Mouse (Mus musculus): Measurements from ENCODE around the gene Lpar2. TPM values are rescaled to one million over a fixed set of nuclear protein-coding genes. Genes with fewer than 3 reads are reported as not detected.

Lpar2 gene
- polyA plus RNA-seq, 1 experiment, result 0.23 TPM

DNA sequence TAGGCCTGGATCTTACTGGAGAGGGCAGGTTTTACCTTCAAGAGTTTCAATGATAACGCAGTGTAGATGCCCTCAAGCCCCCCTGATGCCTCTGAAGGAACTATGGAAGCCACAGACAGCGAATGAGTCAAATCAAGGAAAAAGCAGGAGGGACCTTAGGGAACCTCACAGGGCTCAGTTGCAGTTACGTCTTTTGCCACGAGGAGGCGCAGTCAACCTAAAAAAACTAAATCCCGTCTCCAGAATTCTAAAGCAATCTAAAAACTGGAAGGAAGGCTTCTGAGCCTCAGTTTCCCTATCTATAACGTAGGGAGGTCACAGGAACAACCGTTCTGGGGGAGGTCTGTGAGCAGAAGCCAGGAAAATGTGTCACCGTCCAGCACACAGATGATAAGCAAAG lies 51.9 kb downstream of the Lpar2 start:
- WGBS, result 16% methylated on average over 9 of the region's 9 CpGs
- H3K4me1 ChIP-seq (ENCODE audit: control insufficient read depth, insufficient read depth, low read length), result peaks cover 32% of the 10 kb centered on the region
- peak; percentile 56 to 77 for DNase-seq
- no peaks in the 10 kb centered on the region for H3K27me3 ChIP-seq (ENCODE audit: control insufficient read depth, insufficient read depth, low read length)
- no peak overlapping the region for H3K4me3 ChIP-seq (replicated peaks; ENCODE audit: insufficient read depth, low read depth, low read length)
- TF ChIP-seq CTCF (IDR thresholded peaks at IDR 0.05; ENCODE audit: borderline replicate concordance, insufficient read depth, low read depth, low read length) (peak; percentile 79), POLR2A (IDR thresholded peaks at IDR 0.05; ENCODE audit: borderline replicate concordance, insufficient read depth, low read length) (no peak)
- no peak overlapping the region for H3K27ac ChIP-seq (ENCODE audit: insufficient read depth, low read length)

DNA sequence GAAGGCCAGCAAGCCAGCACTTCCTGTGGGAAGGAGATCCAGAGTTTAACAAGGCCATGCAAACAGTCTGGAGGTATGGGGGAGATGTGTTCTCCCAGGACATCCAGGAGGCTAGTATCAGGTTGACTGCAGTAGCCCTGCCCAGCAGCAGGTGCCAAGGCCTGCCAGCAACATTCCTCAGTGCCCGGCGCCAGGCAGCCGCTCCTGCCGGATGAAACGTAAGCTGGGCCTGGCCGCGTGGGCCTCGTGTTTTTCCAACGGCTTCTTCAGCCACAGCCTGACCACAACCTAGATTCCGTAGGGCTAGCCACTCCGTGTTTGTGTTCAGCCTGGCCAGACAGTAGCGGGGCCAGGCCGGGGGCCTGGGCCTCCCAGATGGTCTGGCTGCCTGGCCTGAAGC lies 52.4 kb downstream of the Lpar2 start:
- WGBS, result 80% methylated on average over 13 of the region's 13 CpGs
- no peak for DNase-seq
- Histone ChIP-seq H3K27ac (ENCODE audit: insufficient read depth, low read length) (no peak overlapping the region), H3K4me1 (ENCODE audit: control insufficient read depth, insufficient read depth, low read length) (peaks cover 31% of the 10 kb centered on the region), H3K4me3 (replicated peaks; ENCODE audit: insufficient read depth, low read depth, low read length) (no peak overlapping the region), H3K27me3 (ENCODE audit: control insufficient read depth, insufficient read depth, low read length) (no peaks in the 10 kb centered on the region)
- TF ChIP-seq CTCF (IDR thresholded peaks at IDR 0.05; ENCODE audit: borderline replicate concordance, insufficient read depth, low read depth, low read length) (no peak), POLR2A (IDR thresholded peaks at IDR 0.05; ENCODE audit: borderline replicate concordance, insufficient read depth, low read length) (no peak)

DNA sequence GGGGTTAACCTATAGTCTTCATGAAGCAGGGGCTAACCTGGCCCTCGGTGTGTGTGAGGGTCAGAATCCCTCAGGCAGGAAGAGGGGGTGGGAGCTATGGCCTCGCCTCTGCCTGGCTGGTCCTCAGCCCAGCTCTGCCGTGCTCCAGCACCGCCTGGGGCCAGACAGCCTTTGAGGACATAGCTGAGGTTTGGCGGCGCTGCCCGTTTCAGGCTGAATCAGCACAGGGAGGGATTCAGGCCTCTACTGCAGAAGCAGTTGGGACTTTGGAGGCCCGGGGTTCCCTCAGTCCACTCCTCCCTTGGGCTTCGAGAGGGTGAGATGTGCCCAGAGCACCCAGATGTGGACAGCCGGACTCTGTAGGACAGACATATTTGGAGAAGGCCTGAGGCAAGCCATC lies 53.9 kb downstream of the Lpar2 start:
- peaks cover 16% of the 10 kb centered on the region for H3K4me1 ChIP-seq (ENCODE audit: control insufficient read depth, insufficient read depth, low read length)
- TF ChIP-seq CTCF (IDR thresholded peaks at IDR 0.05; ENCODE audit: borderline replicate concordance, insufficient read depth, low read depth, low read length) (no peak), POLR2A (IDR thresholded peaks at IDR 0.05; ENCODE audit: borderline replicate concordance, insufficient read depth, low read length) (no peak)
- no peak for DNase-seq
- H3K27me3 ChIP-seq (ENCODE audit: control insufficient read depth, insufficient read depth, low read length), result no peaks in the 10 kb centered on the region; the same call in 1 of the 2 replicates
- 46% methylated on average over 10 of the region's 10 CpGs for WGBS
- H3K4me3 ChIP-seq (replicated peaks; ENCODE audit: insufficient read depth, low read depth, low read length), result no peak overlapping the region
- H3K27ac ChIP-seq (ENCODE audit: insufficient read depth, low read length), result no peak overlapping the region

DNA sequence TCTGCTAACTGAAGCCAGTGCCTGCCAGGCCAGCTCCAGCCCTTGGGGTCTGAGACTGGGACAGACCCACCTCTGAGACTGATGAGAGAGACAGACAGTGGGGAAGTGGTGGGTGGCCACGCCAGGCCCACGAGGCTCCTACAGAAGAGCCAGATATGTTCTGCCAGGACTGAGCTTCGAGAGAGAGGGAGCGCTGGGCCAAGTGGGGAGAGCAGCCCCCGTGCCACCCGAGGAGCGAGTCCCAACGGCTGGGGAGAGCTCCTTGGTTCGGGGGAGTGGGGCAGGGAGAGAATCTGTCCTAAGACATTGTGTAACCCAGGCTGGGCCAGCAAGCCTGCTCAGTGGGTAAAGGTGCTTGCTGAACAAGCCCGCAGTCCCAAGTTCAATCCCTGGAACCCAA lies 54.7 kb downstream of the Lpar2 start:
- no peak overlapping the region for H3K27ac ChIP-seq (ENCODE audit: insufficient read depth, low read length)
- TF ChIP-seq CTCF (IDR thresholded peaks at IDR 0.05; ENCODE audit: borderline replicate concordance, insufficient read depth, low read depth, low read length) (no peak), POLR2A (IDR thresholded peaks at IDR 0.05; ENCODE audit: borderline replicate concordance, insufficient read depth, low read length) (no peak)
- H3K27me3 ChIP-seq (ENCODE audit: control insufficient read depth, insufficient read depth, low read length), result no peaks in the 10 kb centered on the region; the same call in 1 of the 2 replicates
- H3K4me1 ChIP-seq (ENCODE audit: control insufficient read depth, insufficient read depth, low read length), result peaks cover 8% of the 10 kb centered on the region
- 68% methylated on average over 10 of the region's 10 CpGs for WGBS
- DNase-seq, result no peak
- H3K4me3 ChIP-seq (replicated peaks; ENCODE audit: insufficient read depth, low read depth, low read length), result no peak overlapping the region

DNA sequence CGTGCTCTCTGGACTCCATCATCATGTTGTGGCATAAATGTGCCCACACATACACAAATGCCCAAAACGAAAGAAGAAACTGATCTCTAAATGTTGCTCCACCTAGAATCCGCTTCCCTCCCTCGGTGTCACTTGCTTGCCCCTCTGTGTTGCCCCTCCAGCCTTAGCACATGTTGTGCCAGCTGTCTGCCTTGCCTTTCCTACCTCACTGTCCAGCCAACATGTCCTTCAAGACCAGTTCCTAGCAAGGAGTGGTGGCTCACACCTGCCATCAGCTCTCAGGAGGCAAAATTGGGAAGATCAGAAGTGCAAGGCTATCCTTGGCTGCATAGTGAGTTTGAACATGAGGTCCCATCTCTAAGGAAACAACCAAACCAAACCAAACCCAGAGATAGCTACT lies 55.2 kb downstream of the Lpar2 start:
- H3K4me3 ChIP-seq (replicated peaks; ENCODE audit: insufficient read depth, low read depth, low read length), result no peak overlapping the region
- peaks cover 6% of the 10 kb centered on the region; the same call in 1 of the 2 replicates for H3K4me1 ChIP-seq (ENCODE audit: control insufficient read depth, insufficient read depth, low read length)
- H3K27me3 ChIP-seq (ENCODE audit: control insufficient read depth, insufficient read depth, low read length), result peaks cover 3% of the 10 kb centered on the region; the same call in 1 of the 2 replicates
- no peak overlapping the region for H3K27ac ChIP-seq (ENCODE audit: insufficient read depth, low read length)
- 80% methylated on average over 4 of the region's 4 CpGs for WGBS
- TF ChIP-seq POLR2A (IDR thresholded peaks at IDR 0.05; ENCODE audit: borderline replicate concordance, insufficient read depth, low read length) (no peak), CTCF (IDR thresholded peaks at IDR 0.05; ENCODE audit: borderline replicate concordance, insufficient read depth, low read depth, low read length) (no peak)
- DNase-seq, result no peak

DNA sequence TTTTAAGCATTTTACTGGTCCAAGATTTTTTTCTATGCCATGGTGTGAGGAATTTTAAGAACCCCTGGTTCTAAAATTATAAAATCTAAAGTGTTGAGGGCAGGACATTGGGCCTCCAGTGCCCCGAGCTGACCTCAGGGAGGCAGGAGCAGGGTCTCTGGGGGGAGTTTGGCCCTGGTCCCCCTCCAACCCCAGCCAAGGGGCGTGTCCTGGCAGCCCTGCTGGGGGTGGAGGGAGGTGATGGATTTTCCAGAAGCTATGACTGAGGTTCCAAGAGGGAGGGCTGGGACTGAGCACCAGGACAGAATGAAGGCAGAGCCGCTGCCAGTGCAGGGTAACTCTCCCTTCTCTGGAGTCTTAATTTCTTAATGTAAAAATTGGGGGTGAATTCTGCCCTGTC lies 55.8 kb downstream of the Lpar2 start:
- WGBS, result 56% methylated on average over 3 of the region's 3 CpGs

DNA sequence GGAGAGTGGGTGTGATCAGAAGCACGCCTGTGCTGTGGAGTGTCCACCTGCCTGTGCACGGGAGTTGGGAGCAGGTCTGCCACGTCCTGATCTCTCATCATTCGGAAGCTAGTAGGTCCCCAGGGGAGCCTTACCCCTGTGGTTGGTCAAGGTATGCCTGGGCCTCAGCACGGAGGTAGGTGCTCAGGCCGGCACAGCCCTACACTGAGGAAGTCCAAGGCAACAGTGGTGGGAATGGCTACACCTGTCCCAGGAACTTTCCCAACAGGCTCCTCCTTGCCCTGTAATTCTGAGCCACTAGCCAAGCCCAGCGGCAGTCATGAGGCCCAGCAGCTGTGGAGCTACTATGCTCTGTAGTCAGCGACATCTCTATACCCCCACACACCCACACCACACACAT lies 57.4 kb downstream of the Lpar2 start:
- H3K27me3 ChIP-seq (ENCODE audit: control insufficient read depth, insufficient read depth, low read length), result peaks cover 4% of the 10 kb centered on the region; the same call in 1 of the 2 replicates

More for the DNA sequence above, 55.8 kb downstream of the Lpar2 start:
- no peak overlapping the region for H3K4me3 ChIP-seq (replicated peaks; ENCODE audit: insufficient read depth, low read depth, low read length)
- H3K27ac ChIP-seq (ENCODE audit: insufficient read depth, low read length), result no peak overlapping the region
- no peak for TF ChIP-seq POLR2A (IDR thresholded peaks at IDR 0.05; ENCODE audit: borderline replicate concordance, insufficient read depth, low read length)
- TF ChIP-seq CTCF (IDR thresholded peaks at IDR 0.05; ENCODE audit: borderline replicate concordance, insufficient read depth, low read depth, low read length), result no peak
- DNase-seq, result no peak
- peaks cover 4% of the 10 kb centered on the region; the same call in 1 of the 2 replicates for H3K27me3 ChIP-seq (ENCODE audit: control insufficient read depth, insufficient read depth, low read length)
- peaks cover 3% of the 10 kb centered on the region; the same call in 1 of the 2 replicates for H3K4me1 ChIP-seq (ENCODE audit: control insufficient read depth, insufficient read depth, low read length)

More for the DNA sequence above, 57.4 kb downstream of the Lpar2 start:
- WGBS, result 68% methylated on average over 8 of the region's 8 CpGs
- no peak for TF ChIP-seq CTCF (IDR thresholded peaks at IDR 0.05; ENCODE audit: borderline replicate concordance, insufficient read depth, low read depth, low read length)
- Histone ChIP-seq H3K4me1 (ENCODE audit: control insufficient read depth, insufficient read depth, low read length) (no peaks in the 10 kb centered on the region), H3K27ac (ENCODE audit: insufficient read depth, low read length) (no peak overlapping the region), H3K4me3 (replicated peaks; ENCODE audit: insufficient read depth, low read depth, low read length) (no peak overlapping the region)
- no peak for DNase-seq

Other genes starting within 250 kb of the Lpar2 start
- 17.8 and 18.7 TPM in 2 replicates for gene Zfp868, start 196.9 kb upstream of the Lpar2 start, polyA plus RNA-seq (2012; rRNA removed)
- gene Zfp964, start 167.9 kb upstream of the Lpar2 start, polyA plus RNA-seq (2012; rRNA removed), result 2.3 and 2.6 TPM in 2 replicates
- 24.2 and 24.5 TPM in 2 replicates for gene Zfp869, start 111.7 kb upstream of the Lpar2 start, polyA plus RNA-seq (2012; rRNA removed)
- 6.3 TPM in 2 replicates for gene Zfp963, start 72.5 kb upstream of the Lpar2 start, polyA plus RNA-seq (2012; rRNA removed)
- gene Gm20422, start 47.5 kb upstream of the Lpar2 start, polyA plus RNA-seq (2012; rRNA removed), result 0.46 and 0.67 TPM in 2 replicates
- 54.4 and 59.7 TPM in 2 replicates for gene Atp13a1, start 31.3 kb upstream of the Lpar2 start, polyA plus RNA-seq (2012; rRNA removed)
- gene Zfp866, start 31.3 kb upstream of the Lpar2 start, polyA plus RNA-seq (2012; rRNA removed), result 30.6 and 31.4 TPM in 2 replicates
- 8.2 and 10.1 TPM in 2 replicates for gene Gmip, start 13.8 kb upstream of the Lpar2 start, polyA plus RNA-seq (2012; rRNA removed)
- gene Pbx4, start 10.1 kb downstream of the Lpar2 start, polyA plus RNA-seq (2012; rRNA removed), result 17.9 and 20.3 TPM in 2 replicates
- gene Cilp2, start 65.3 kb downstream of the Lpar2 start, polyA plus RNA-seq (2012; rRNA removed), result 0.18 and 0.41 TPM in 2 replicates
- gene Tssk6, start 79.8 kb downstream of the Lpar2 start, polyA plus RNA-seq (2012; rRNA removed), result 0.22 and 0.29 TPM in 2 replicates
- 221 and 239 TPM in 2 replicates for gene Ndufa13, start 80.1 kb downstream of the Lpar2 start, polyA plus RNA-seq (2012; rRNA removed)
- 15.4 and 16.8 TPM in 2 replicates for gene Yjefn3, start 80.3 kb downstream of the Lpar2 start, polyA plus RNA-seq (2012; rRNA removed)
- gene Gatad2a, start 174.0 kb downstream of the Lpar2 start, polyA plus RNA-seq (2012; rRNA removed), result 31.9 and 36.9 TPM in 2 replicates
- gene Mau2, start 220.3 kb downstream of the Lpar2 start, polyA plus RNA-seq (2012; rRNA removed), result 90.1 and 92.9 TPM in 2 replicates
- 41.7 and 43.6 TPM in 2 replicates for gene Sugp1, start 220.4 kb downstream of the Lpar2 start, polyA plus RNA-seq (2012; rRNA removed)

Measured in cerebellum, adult 2 months (tissue).